Mouse (Mus musculus) lung, embryonic 16.5 days (tissue): ENCODE data around the gene Txndc5. TPM values are rescaled to one million over a fixed set of nuclear protein-coding genes. Genes with fewer than 3 reads are reported as not detected.

Experiments used
- ATAC-seq: fragments of 200-750 bp; cut with Nextera tagmentation; 2 replicates; pipeline ENCODE4 v1.8.0; 2017; ENCODE audit warnings: low read depth, mild to moderate bottlenecking, moderate library complexity
- H3K27ac ChIP-seq: fragments of 300-500 bp; sonication (generic); 2 replicates; pipeline ENCODE4 v1.5.1; 2014; ENCODE audit warnings: mild to moderate bottlenecking, control low read depth, low read length
- H3K27me3 ChIP-seq: fragments of 300-500 bp; sonication (generic); 2 replicates; pipeline ENCODE4 v1.6.1; 2014; ENCODE audit warnings: low read depth, low read length, mixed read lengths; ENCODE audit not compliant: control insufficient read depth, insufficient read depth
- H3K36me3 ChIP-seq: fragments of 300-500 bp; sonication (generic); 2 replicates; pipeline ENCODE4 v1.6.1; 2014; ENCODE audit warnings: low read length; ENCODE audit not compliant: control insufficient read depth, insufficient read depth
- H3K4me1 ChIP-seq: fragments of 300-500 bp; sonication (generic); replicated peaks from 2 replicates; pipeline ENCODE4 v1.6.1; 2014; ENCODE audit warnings: low read length, mixed read lengths; ENCODE audit not compliant: control insufficient read depth, insufficient read depth
- H3K4me2 ChIP-seq: fragments of 300-500 bp; sonication (generic); 2 replicates; pipeline ENCODE4 v1.6.1; 2014; ENCODE audit warnings: low read depth, low read length, control low read depth
- H3K4me3 ChIP-seq: fragments of 300-500 bp; sonication (generic); 2 replicates; pipeline ENCODE4 v1.5.1; 2014; ENCODE audit warnings: mild to moderate bottlenecking, low read length, control low read depth
- H3K9ac ChIP-seq: fragments of 300-500 bp; sonication (generic); 2 replicates; pipeline ENCODE4 v1.6.1; 2014; ENCODE audit warnings: low read length, control low read depth
- H3K9me3 ChIP-seq: fragments of 300-500 bp; sonication (generic); 2 replicates; pipeline ENCODE4 v1.6.1; 2016; ENCODE audit warnings: low read length; ENCODE audit not compliant: control insufficient read depth
- WGBS: fragments of 180-500 bp; shearing (Covaris S2); extraction: QIAGEN DNeasy Blood & Tissue Kit; methylation state at CpG from one replicate; pipeline ENCODE4 v1.1.7; 2014; 5-methylcytosine and 5-hydroxymethylcytosine counted together
- polyA plus RNA-seq: library from polyadenylated mRNA; unstranded; fragments of >200 nt; fragmentation: Nextera tagmentation; extraction: Ambion mirVana; gene quantifications from 2 replicates; pipeline ENCODE4 v1.2.1, GENCODE M21; 2015

Gene Txndc5
- polyA plus RNA-seq, 1 experiment from 2014 or later: 238 TPM

DNA sequence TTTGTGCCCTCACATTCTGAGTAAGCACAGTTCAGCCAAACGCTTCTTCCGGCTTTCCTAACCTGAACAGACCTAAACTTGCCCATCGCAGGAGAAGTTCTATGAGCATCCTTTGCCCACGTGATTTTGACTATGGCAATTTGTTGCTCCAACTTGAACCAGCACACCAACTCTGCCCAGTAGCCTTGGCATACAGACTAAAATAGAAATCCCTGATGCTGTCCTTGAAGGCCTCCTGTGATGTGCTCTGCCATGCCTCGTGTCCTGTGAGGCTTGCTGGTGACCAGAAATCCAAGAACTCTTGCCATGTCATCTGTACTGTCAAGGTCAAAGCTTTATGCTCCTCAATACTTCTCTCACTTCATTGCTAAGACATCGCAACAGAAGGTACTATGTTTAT is 952 bp upstream of the Txndc5 start:
- Histone ChIP-seq H3K4me3 (no peak overlapping the region), H3K27ac (no peak overlapping the region), H3K36me3 (no peaks in the 10 kb centered on the region), H3K9ac (no peak overlapping the region), H3K4me1 (peaks cover 27% of the 10 kb centered on the region), H3K4me2 (no peak overlapping the region), H3K27me3 (0 out of 2 replicates have a peak, but pooled peaks cover 2% of the 10 kb centered on the region), H3K9me3 (no peaks in the 10 kb centered on the region)
- no peak for ATAC-seq
- 87% methylated on average over 6 of the region's 6 CpGs for WGBS

GRCm38 (mm10) chr13:38527797-38528650 is 600 bp downstream of the Txndc5 start:
- WGBS: under 1% methylated on average over 74 of the region's 87 CpGs

GRCm38 (mm10) chr13:38527041-38527796 is 1.4 kb downstream of the Txndc5 start:
- H3K9ac ChIP-seq: peak overlapping the region; percentile 94
- peaks cover 10% of the 10 kb centered on the region for H3K36me3 ChIP-seq
- ATAC-seq: peak; percentile 11; the same call in 1 of the 2 replicates
- peak overlapping the region; percentile 84 for H3K4me3 ChIP-seq
- WGBS: 3% methylated on average over 15 of the region's 15 CpGs
- H3K27me3 ChIP-seq: no peaks in the 10 kb centered on the region
- peak overlapping the region; percentile 95 for H3K27ac ChIP-seq
- no peaks in the 10 kb centered on the region for H3K9me3 ChIP-seq
- peaks cover 34% of the 10 kb centered on the region for H3K4me1 ChIP-seq
- H3K4me2 ChIP-seq: peak overlapping the region; percentile 60

More at GRCm38 (mm10) chr13:38527797-38528650, 600 bp downstream of the Txndc5 start:
- peak overlapping the region; percentile 84 for H3K4me3 ChIP-seq
- H3K27me3 ChIP-seq: no peaks in the 10 kb centered on the region
- peak; percentile 93 for ATAC-seq
- no peaks in the 10 kb centered on the region for H3K9me3 ChIP-seq
- peak overlapping the region; percentile 95 for H3K27ac ChIP-seq
- peaks cover 28% of the 10 kb centered on the region for H3K4me1 ChIP-seq
- peak overlapping the region; percentile 60 for H3K4me2 ChIP-seq
- H3K9ac ChIP-seq: peak overlapping the region; percentile 94
- H3K36me3 ChIP-seq: peaks cover 2% of the 10 kb centered on the region

GRCm38 (mm10) chr13:38526116-38526515 is 2.5 kb downstream of the Txndc5 start:
- Histone ChIP-seq H3K27ac (no peak overlapping the region), H3K9me3 (no peaks in the 10 kb centered on the region), H3K4me1 (peaks cover 34% of the 10 kb centered on the region), H3K4me2 (peak overlapping the region; percentile 60), H3K4me3 (no peak overlapping the region), H3K27me3 (no peaks in the 10 kb centered on the region), H3K36me3 (peaks cover 12% of the 10 kb centered on the region), H3K9ac (no peak overlapping the region)
- WGBS: 37% methylated on average over 2 of the region's 2 CpGs
- ATAC-seq: no peak

DNA sequence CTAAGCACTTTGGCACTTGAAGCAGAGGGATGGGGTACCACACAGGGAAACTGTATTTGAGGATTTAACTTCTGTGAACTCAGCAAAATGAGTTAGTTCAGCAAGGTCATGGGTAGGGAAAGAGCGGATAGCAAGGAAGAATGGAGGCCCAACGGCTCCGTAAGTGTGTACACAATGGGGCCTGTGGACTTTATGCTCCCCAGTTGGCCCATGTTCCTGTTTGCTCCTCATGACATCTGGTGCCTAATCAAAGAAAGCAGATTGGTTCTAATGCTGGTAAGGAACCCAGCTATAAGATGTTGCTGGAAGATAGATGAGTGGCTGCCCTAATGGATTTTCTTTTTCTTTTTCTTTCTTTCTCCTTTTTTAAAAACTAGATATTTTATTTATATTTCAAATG is 3.4 kb downstream of the Txndc5 start:
- Histone ChIP-seq H3K4me3 (no peak overlapping the region), H3K4me2 (peak overlapping the region; percentile 16; the same call in 1 of the 2 replicates), H3K4me1 (peaks cover 34% of the 10 kb centered on the region)

GRCm38 (mm10) chr13:38523231-38523630 is 5.4 kb downstream of the Txndc5 start:
- Histone ChIP-seq H3K4me1 (peaks cover 29% of the 10 kb centered on the region), H3K27ac (peak overlapping the region; percentile 67), H3K27me3 (no peaks in the 10 kb centered on the region), H3K4me3 (no peak overlapping the region), H3K9ac (no peak overlapping the region), H3K36me3 (peaks cover 30% of the 10 kb centered on the region), H3K9me3 (no peaks in the 10 kb centered on the region), H3K4me2 (no peak overlapping the region)
- no peak for ATAC-seq
- 89% methylated on average over 11 of the region's 11 CpGs for WGBS

More for the DNA sequence above, 3.4 kb downstream of the Txndc5 start:
- Histone ChIP-seq H3K9me3 (no peaks in the 10 kb centered on the region), H3K9ac (no peak overlapping the region), H3K27me3 (no peaks in the 10 kb centered on the region), H3K27ac (no peak overlapping the region), H3K36me3 (peaks cover 19% of the 10 kb centered on the region)
- WGBS: 67% methylated on average over 3 of the region's 3 CpGs
- ATAC-seq: no peak

GRCm38 (mm10) chr13:38522056-38522654 is 6.5 kb downstream of the Txndc5 start:
- ATAC-seq: no peak; the same call in 1 of the 2 replicates
- Histone ChIP-seq H3K9me3 (no peaks in the 10 kb centered on the region), H3K27ac (peak overlapping the region; percentile 67), H3K36me3 (peaks cover 39% of the 10 kb centered on the region), H3K27me3 (no peaks in the 10 kb centered on the region), H3K4me3 (no peak overlapping the region), H3K9ac (no peak overlapping the region), H3K4me1 (peaks cover 29% of the 10 kb centered on the region), H3K4me2 (no peak overlapping the region)
- WGBS: 53% methylated on average over 4 of the region's 4 CpGs

DNA sequence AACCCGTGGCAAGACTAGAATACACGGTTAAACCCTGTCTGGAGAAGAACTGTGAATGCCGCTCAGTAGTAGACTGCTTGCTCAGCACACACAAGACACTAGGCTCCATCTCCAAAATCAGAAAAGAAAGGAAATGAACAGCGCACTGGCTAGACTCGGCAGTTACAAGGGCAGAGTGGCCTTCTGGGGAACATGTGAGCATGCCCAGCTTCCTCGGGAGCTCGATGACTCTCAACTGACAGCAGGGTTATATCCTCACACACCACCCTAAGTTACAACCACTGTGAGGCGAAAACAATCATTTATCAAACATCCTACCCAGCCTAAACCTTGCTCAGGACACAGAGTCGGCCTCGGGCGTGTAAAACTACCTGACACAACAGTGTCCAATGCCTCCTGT is 8.3 kb downstream of the Txndc5 start:
- Histone ChIP-seq H3K4me2 (no peak overlapping the region), H3K27me3 (no peaks in the 10 kb centered on the region), H3K9me3 (no peaks in the 10 kb centered on the region), H3K36me3 (peaks cover 48% of the 10 kb centered on the region), H3K9ac (no peak overlapping the region), H3K4me3 (no peak overlapping the region), H3K27ac (no peak overlapping the region), H3K4me1 (peaks cover 16% of the 10 kb centered on the region)
- no peak for ATAC-seq
- WGBS: 82% methylated on average over 11 of the region's 11 CpGs

DNA sequence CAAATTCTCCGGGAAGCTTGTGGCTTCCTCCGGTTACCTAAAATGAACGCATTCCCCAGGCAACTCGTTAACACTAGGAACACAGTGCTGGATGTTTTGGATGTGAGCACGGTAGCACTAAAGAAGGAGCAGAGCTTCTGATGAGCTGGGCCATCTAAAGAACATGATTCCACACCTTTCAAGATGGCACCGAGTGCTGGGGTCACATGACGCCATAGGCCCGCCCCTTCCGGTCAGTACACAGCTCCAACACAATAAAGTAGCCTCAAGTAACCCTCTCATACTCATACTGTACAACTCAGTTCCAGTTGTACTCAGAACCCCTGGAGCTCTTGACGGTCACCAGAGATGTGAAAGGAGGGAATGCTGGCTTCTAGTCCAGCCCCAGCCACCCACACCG is 12.0 kb downstream of the Txndc5 start:
- Histone ChIP-seq H3K9ac (no peak overlapping the region), H3K36me3 (peaks cover 53% of the 10 kb centered on the region), H3K4me2 (no peak overlapping the region), H3K4me3 (no peak overlapping the region), H3K27ac (peak overlapping the region; percentile 56; the same call in 1 of the 2 replicates), H3K9me3 (no peaks in the 10 kb centered on the region), H3K4me1 (no peaks in the 10 kb centered on the region; the same call in none of the 2 replicates), H3K27me3 (no peaks in the 10 kb centered on the region)
- 69% methylated on average over 11 of the region's 11 CpGs for WGBS
- ATAC-seq: no peak
